ENCODE assay signal across 8 mouse cellular contexts in the genomic region with DNA sequence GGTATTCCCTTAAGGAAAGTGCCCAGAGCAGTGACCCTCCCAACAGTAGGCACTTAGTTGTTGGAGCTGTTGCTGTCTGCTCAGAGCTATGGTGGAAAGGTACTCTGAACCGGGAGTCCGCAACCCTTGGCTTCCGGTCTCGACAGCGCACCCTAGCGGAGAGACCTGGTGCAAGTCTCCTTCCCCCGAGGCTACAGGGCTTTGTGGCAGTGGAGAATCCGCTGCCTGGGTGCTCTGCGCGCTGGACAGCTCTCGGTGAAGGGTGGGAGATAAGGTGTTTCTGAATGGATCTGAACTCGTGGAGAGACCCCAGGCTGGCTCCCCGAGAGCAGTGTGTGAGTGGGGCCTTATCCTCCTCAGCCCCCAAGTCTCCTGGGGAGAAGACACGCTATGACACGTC. TPM values are rescaled to one million over a fixed set of nuclear protein-coding genes. Genes with fewer than 3 reads are reported as not detected.
DNase-seq lines count a peak whose midpoint lies in the region; ATAC-seq and TF ChIP-seq lines count a peak whose summit lies in the region.

No protein-coding gene starts in this region.

- DNase-seq in MN1 (ENCODE audit: low spot score): peak; percentile 30
- DNase-seq in cerebellum, adult 9-11 months: peak; percentile 40
- DNase-seq in frontal cortex, adult 2 months (ENCODE audit: extremely low spot score in 1 of 2, low spot score in 1 of 2): peak; percentile 43 to 81
- peak; percentile 91 for DNase-seq in hindbrain, embryonic 10.5 days (ENCODE audit: low spot score)
- DNase-seq in layer of hippocampus, postnatal 10 days (ENCODE audit: low spot score in 2 of 2): peak; percentile 87 to 88
- DNase-seq in lung, postnatal 0 days (ENCODE audit: low spot score): peak; percentile 90
- DNase-seq in ovary, postnatal 10 days (ENCODE audit: low spot score): peak; percentile 72
- peak; percentile 93 for DNase-seq in thymus, postnatal 0 days (ENCODE audit: low spot score)

- WGBS in hindbrain, embryonic 10.5 days: 2% methylated on average over 15 of the region's 15 CpGs
- WGBS in lung, postnatal 0 days: 8% methylated on average over 15 of the region's 15 CpGs

- H3K9ac ChIP-seq in lung, postnatal 0 days (replicated peaks; ENCODE audit: low read depth): no peak overlapping the region

- TF ChIP-seq EP300 in lung, postnatal 0 days (IDR thresholded peaks at IDR 0.05): no peak

- H3K4me1 ChIP-seq in hindbrain, embryonic 10.5 days (replicated peaks): peaks cover 57% of the 10 kb centered on the region
- peaks cover 34% of the 10 kb centered on the region for H3K4me1 ChIP-seq in lung, postnatal 0 days (ENCODE audit: insufficient read depth, low read depth, low read length)

- H3K4me2 ChIP-seq in lung, postnatal 0 days (replicated peaks; ENCODE audit: low read depth, low read length): peak overlapping the region; percentile 56

- H3K27ac ChIP-seq in hindbrain, embryonic 10.5 days: peak overlapping the region; percentile 81
- H3K27ac ChIP-seq in lung, postnatal 0 days (ENCODE audit: low read length): peak overlapping the region; percentile 90

- no peaks in the 10 kb centered on the region for H3K9me3 ChIP-seq in hindbrain, embryonic 10.5 days
- no peaks in the 10 kb centered on the region for H3K9me3 ChIP-seq in lung, postnatal 0 days (ENCODE audit: low read length)

- peak overlapping the region; percentile 52 for H3K4me3 ChIP-seq in hindbrain, embryonic 10.5 days
- peak overlapping the region; percentile 30; the same call in 1 of the 2 replicates for H3K4me3 ChIP-seq in lung, postnatal 0 days (ENCODE audit: low read depth, low read length)

- H3K27me3 ChIP-seq in hindbrain, embryonic 10.5 days (ENCODE audit: insufficient read depth, poor library complexity, severe bottlenecking): peaks cover 3% of the 10 kb centered on the region; the same call in 1 of the 2 replicates
- no peaks in the 10 kb centered on the region for H3K27me3 ChIP-seq in lung, postnatal 0 days (replicated peaks; ENCODE audit: insufficient read depth, low read length)

- peaks cover 46% of the 10 kb centered on the region for H3K36me3 ChIP-seq in hindbrain, embryonic 10.5 days
- no peaks in the 10 kb centered on the region for H3K36me3 ChIP-seq in lung, postnatal 0 days (ENCODE audit: insufficient read depth, low read length)

- peak; percentile 37 for ATAC-seq in lung, postnatal 0 days

- TF ChIP-seq CTCF in lung, postnatal 0 days (IDR thresholded peaks at IDR 0.05): peak; percentile 89

RNA-seq across cellular contexts. Expression of gene E2f2, which starts 7.8 kb away (rescaled TPM):
- polyA plus RNA-seq in frontal cortex, adult 2 months (2012; rRNA removed): 0.25 and 0.34 TPM in 2 replicates
- 9.0 and 9.4 TPM in 2 replicates for polyA plus RNA-seq in hindbrain, embryonic 10.5 days (2016; fragmentation: Nextera tagmentation; extraction: Ambion mirVana)
- total RNA-seq in layer of hippocampus, postnatal 10 days (2021): 1 to 10 TPM; 1.1 to 2.3 TPM
- 17.8 and 19.1 TPM in 2 replicates for polyA plus RNA-seq in lung, postnatal 0 days (2015; fragmentation: Nextera tagmentation; extraction: Ambion mirVana)
- 58.9 and 64.1 TPM in 2 replicates for polyA plus RNA-seq in thymus, postnatal 0 days (2015; fragmentation: Nextera tagmentation; extraction: Ambion mirVana)

RNA-seq across cellular contexts. Expression of gene Asap3, which starts 26.2 kb away (rescaled TPM):
- polyA plus RNA-seq in frontal cortex, adult 2 months (2012; rRNA removed): 4.3 and 4.6 TPM in 2 replicates
- polyA plus RNA-seq in hindbrain, embryonic 10.5 days (2016; fragmentation: Nextera tagmentation; extraction: Ambion mirVana): 5.2 and 6.5 TPM in 2 replicates
- total RNA-seq in layer of hippocampus, postnatal 10 days (2021): 1 to 10 TPM; 5.1 to 5.6 TPM
- 5.4 and 5.5 TPM in 2 replicates for polyA plus RNA-seq in lung, postnatal 0 days (2015; fragmentation: Nextera tagmentation; extraction: Ambion mirVana)
- polyA plus RNA-seq in thymus, postnatal 0 days (2015; fragmentation: Nextera tagmentation; extraction: Ambion mirVana): 1.3 and 2.1 TPM in 2 replicates

RNA-seq across cellular contexts. Expression of gene Id3, which starts 36.7 kb away (rescaled TPM):
- polyA plus RNA-seq in frontal cortex, adult 2 months (2012; rRNA removed): 90.0 and 90.1 TPM in 2 replicates
- polyA plus RNA-seq in hindbrain, embryonic 10.5 days (2016; fragmentation: Nextera tagmentation; extraction: Ambion mirVana): 576 and 684 TPM in 2 replicates
- 100 to 1,000 TPM in 1 of 2 experiments, 10 to 100 TPM in 1; 80.3 to 101 TPM for total RNA-seq in layer of hippocampus, postnatal 10 days (2021)
- 430 and 477 TPM in 2 replicates for polyA plus RNA-seq in lung, postnatal 0 days (2015; fragmentation: Nextera tagmentation; extraction: Ambion mirVana)
- polyA plus RNA-seq in thymus, postnatal 0 days (2015; fragmentation: Nextera tagmentation; extraction: Ambion mirVana): 262 and 327 TPM in 2 replicates

Comparison
In these comparisons a context has a peak if more than half of its experiments do, and no peak if none do; other contexts are left out.
1. Peak in every context shown above with its lines: DNase-seq, ATAC-seq, H3K4me3 ChIP-seq and H3K27ac ChIP-seq.
2. DNase-seq: peak in every context shown above with its lines; median percentile 93 in thymus, postnatal 0 days; 91 in hindbrain, embryonic 10.5 days; 90 in lung, postnatal 0 days; 88 in layer of hippocampus, postnatal 10 days; 72 in ovary, postnatal 10 days; 62 in frontal cortex, adult 2 months; 40 in cerebellum, adult 9-11 months; 30 in MN1.